Mouse (Mus musculus) forebrain, embryonic 14.5 days (tissue): ENCODE data around the gene Ncoa1. TPM values are rescaled to one million over a fixed set of nuclear protein-coding genes. Genes with fewer than 3 reads are reported as not detected.

Source experiments
- polyA plus RNA-seq: library from polyadenylated mRNA; unstranded; fragments of >200 nt; fragmentation: Nextera tagmentation; extraction: Ambion mirVana; gene quantifications from 2 replicates; pipeline ENCODE4 v1.2.1, GENCODE M21; 2014

Ncoa1 gene
- polyA plus RNA-seq, 1 experiment from 2014 or later = 17.8 TPM

Other genes with a start within 250 kb of the Ncoa1 start
- gene Ptrhd1, start 243.2 kb downstream of the Ncoa1 start, polyA plus RNA-seq = 5.7 and 6.2 TPM in 2 replicates
- gene Cenpo, start 242.9 kb downstream of the Ncoa1 start, polyA plus RNA-seq = 8.9 and 11.0 TPM in 2 replicates
- gene Itsn2, start 115.5 kb upstream of the Ncoa1 start, polyA plus RNA-seq = 13.0 and 14.5 TPM in 2 replicates
- not detected in 2 replicates for gene Gm3625, start 115.7 kb upstream of the Ncoa1 start, polyA plus RNA-seq